Mouse (Mus musculus): ENCODE measurements around the gene Hoxd12. TPM values are rescaled to one million over a fixed set of nuclear protein-coding genes. Genes with fewer than 3 reads are reported as not detected.
A peak's percentile ranks its signal among the peaks of the same experiment; 100 is the strongest.

Gene Hoxd12
- total RNA-seq, 2 experiments from 2014 or later = not detected

GRCm38 (mm10) chr2:74709465-74710419 lies 34.9 kb downstream of the Hoxd12 start:
- DNase-seq = no peak

- DNase-seq = no peak
Measured at GRCm38 (mm10) chr2:74710929-74711543, 36.2 kb downstream of the Hoxd12 start.

- peak; percentile 69 for DNase-seq
Measured at GRCm38 (mm10) chr2:74711721-74712621, 37.2 kb downstream of the Hoxd12 start, which contains the start of the genes Hoxd3 and Hoxd4. Gene Hoxd3, plus strand, starts transcription at chr2:74711927. Gene Hoxd4, plus strand, starts transcription at chr2:74711929.

GRCm38 (mm10) chr2:74713239-74714150 lies 38.7 kb downstream of the Hoxd12 start:
- no peak for DNase-seq

- no peak for DNase-seq
Measured at GRCm38 (mm10) chr2:74714156-74714789, 39.5 kb downstream of the Hoxd12 start.

- no peak for DNase-seq
Measured at GRCm38 (mm10) chr2:74714881-74715280, 40.1 kb downstream of the Hoxd12 start.

- DNase-seq = peak; percentile 98
Measured at GRCm38 (mm10) chr2:74715504-74716241, 40.9 kb downstream of the Hoxd12 start.

GRCm38 (mm10) chr2:74720384-74720783 lies 45.6 kb downstream of the Hoxd12 start:
- no peak for DNase-seq

- DNase-seq = no peak
Measured at GRCm38 (mm10) chr2:74720955-74721491, 46.2 kb downstream of the Hoxd12 start.

- no peak for DNase-seq
Measured at GRCm38 (mm10) chr2:74721882-74722281, 47.1 kb downstream of the Hoxd12 start.

- no peak for DNase-seq
Measured at GRCm38 (mm10) chr2:74722949-74723348, 48.1 kb downstream of the Hoxd12 start.

- no peak for DNase-seq
Measured at GRCm38 (mm10) chr2:74724244-74725015, 49.6 kb downstream of the Hoxd12 start.

- DNase-seq = no peak
Measured at GRCm38 (mm10) chr2:74725171-74725570, 50.4 kb downstream of the Hoxd12 start.

- no peak for DNase-seq
Measured at GRCm38 (mm10) chr2:74726551-74726950, 51.7 kb downstream of the Hoxd12 start, which contains the start of gene Gm28230. Gene Gm28230, plus strand, starts transcription at chr2:74726728.

GRCm38 (mm10) chr2:74726973-74727639 lies 52.3 kb downstream of the Hoxd12 start:
- DNase-seq = no peak
